Mouse (Mus musculus) neural tube, postnatal 0 days (tissue): ENCODE results near the gene Smbd1. TPM values are rescaled to one million over a fixed set of nuclear protein-coding genes. Genes with fewer than 3 reads are reported as not detected.

ENCODE experiments used
- polyA plus RNA-seq: library from polyadenylated mRNA; unstranded; fragments of >200 nt; fragmentation: Nextera tagmentation; extraction: Ambion mirVana; gene quantifications from 2 replicates; pipeline ENCODE4 v1.2.1, GENCODE M21; 2015

The Smbd1 gene
- not detected in 2 replicates for polyA plus RNA-seq

DNA sequence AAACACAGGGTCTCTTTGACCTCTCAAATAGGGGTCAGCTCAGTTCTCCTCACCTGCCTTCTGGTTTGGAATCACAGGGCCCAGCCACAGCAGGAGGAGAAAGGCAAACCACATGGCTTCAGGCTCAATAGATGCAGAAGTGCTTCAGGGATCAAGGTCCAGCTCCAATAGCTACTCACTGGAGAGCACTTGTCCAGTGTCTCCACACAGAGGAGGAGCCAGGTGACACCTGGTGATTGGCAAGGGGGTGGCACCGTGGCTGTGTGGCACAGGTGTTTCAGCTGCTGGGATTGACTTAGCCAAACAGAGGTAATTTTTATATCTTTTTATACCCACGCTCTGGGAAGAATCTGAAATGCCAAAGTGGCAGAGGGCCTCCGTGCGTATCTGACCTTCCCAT, at the start of gene Smbd1:
TSS of gene Smbd1 (minus strand) at position 157 of the 400 bp plus-strand sequence.

DNA sequence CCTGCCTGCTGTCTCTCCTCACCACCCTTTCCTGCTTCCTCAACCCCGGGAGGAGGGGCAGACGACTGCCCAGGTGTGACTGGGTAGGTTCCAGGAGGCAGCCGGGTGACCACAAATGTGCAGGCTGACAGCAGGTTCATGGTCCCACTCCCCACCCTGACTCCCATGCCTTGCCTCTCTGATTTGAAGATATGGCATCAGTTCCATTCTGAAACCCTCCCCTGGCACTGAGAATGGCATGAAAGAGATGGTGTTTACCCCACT, 12.9 kb downstream of the Smbd1 start, which contains the start of gene Muc20:
TSS of gene Muc20 (minus strand) at position 10 of the 264 bp plus-strand sequence.

Other genes with a start within 250 kb of the Smbd1 start
- 30.9 and 33.9 TPM in 2 replicates for gene Tfrc, start 201.6 kb downstream of the Smbd1 start, polyA plus RNA-seq
- gene Tnk2, start 166.6 kb downstream of the Smbd1 start, polyA plus RNA-seq, result 20.6 and 23.5 TPM in 2 replicates
- gene Muc4, start 74.6 kb downstream of the Smbd1 start, polyA plus RNA-seq, result not detected in 2 replicates
- gene Muc20, start 13.0 kb downstream of the Smbd1 start, polyA plus RNA-seq, result 0.10 TPM in 1 of 2 replicates, not detected in the other
- 105 and 119 TPM in 2 replicates for gene Fyttd1, start 67.0 kb upstream of the Smbd1 start, polyA plus RNA-seq
- 21.9 and 25.3 TPM in 2 replicates for gene Rubcn, start 67.3 kb upstream of the Smbd1 start, polyA plus RNA-seq
- gene Lrch3, start 103.6 kb upstream of the Smbd1 start, polyA plus RNA-seq, result 26.0 and 30.5 TPM in 2 replicates
- gene Iqcg, start 245.7 kb upstream of the Smbd1 start, polyA plus RNA-seq, result 3.7 and 4.2 TPM in 2 replicates
- gene Rpl35a, start 246.0 kb upstream of the Smbd1 start, polyA plus RNA-seq, result 455 and 520 TPM in 2 replicates